In the genomic region with DNA sequence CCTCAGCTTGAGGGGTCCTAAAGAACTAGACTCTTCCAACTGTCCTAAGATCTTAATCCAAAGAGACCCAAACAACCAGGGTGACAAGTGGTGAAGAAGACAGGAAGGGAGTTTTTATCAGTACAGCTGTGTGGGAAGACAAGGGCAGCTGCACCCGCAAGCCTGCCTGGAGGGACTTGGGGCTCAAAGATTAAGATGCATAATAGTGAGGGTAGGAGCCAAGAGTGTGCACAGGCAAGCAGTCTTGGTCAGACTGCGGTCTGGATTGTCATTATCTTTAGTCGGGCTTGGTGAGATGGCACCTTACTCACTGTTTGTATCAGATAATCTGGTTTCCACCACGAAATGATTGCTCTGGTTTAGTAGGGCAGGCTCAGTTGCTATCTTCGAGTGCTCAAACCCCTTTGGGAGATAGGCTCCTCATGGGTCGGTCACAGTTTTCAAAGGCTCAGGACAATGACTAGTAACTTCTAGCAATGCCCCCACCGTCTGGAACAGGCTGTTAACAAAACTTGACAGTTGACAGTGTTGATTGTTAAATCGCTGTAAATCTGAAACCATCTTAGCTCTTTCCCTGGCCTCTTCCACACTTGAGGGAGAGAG, we compare ENCODE assay signal across 25 mouse cellular contexts.
DNase-seq lines count a peak whose midpoint lies in the region; ATAC-seq lines count a peak whose summit lies in the region.
"Had no signal": no experiment of that assay in that cellular context is flagged by ENCODE, and none has a peak within 500 bp of the region (broad histone marks: within the 10 kb centered on the region; RNA-seq: fewer than 3 reads in every experiment).

No protein-coding gene starts in this region.

- no peak overlapping the region for H3K9ac ChIP-seq in liver, embryonic 12.5 days
- no peak overlapping the region for H3K9ac ChIP-seq in midbrain, embryonic 11.5 days (ENCODE audit: low read length)
- H3K9ac ChIP-seq in forebrain, embryonic 14.5 days (ENCODE audit: low read length): no peak overlapping the region
- H3K9ac ChIP-seq: embryonic facial prominence, embryonic 15.5 days; forebrain, embryonic 15.5 days; heart, embryonic 13.5 days; limb, embryonic 13.5 days; lung, embryonic 14.5 days; midbrain, embryonic 12.5 days had no signal

- peaks cover 20% of the 10 kb centered on the region for H3K4me1 ChIP-seq in liver, embryonic 12.5 days
- H3K4me1 ChIP-seq in midbrain, embryonic 11.5 days (ENCODE audit: control insufficient read depth, insufficient read depth, low read length): peaks cover 3% of the 10 kb centered on the region; the same call in 1 of the 2 replicates
- no peaks in the 10 kb centered on the region for H3K4me1 ChIP-seq in forebrain, embryonic 14.5 days (ENCODE audit: control insufficient read depth, insufficient read depth, low read length)
- H3K4me1 ChIP-seq: forebrain, embryonic 15.5 days had no signal

- no peaks in the 10 kb centered on the region for H3K36me3 ChIP-seq in liver, embryonic 12.5 days
- H3K36me3 ChIP-seq in midbrain, embryonic 11.5 days (ENCODE audit: control insufficient read depth, insufficient read depth, low read length): no peaks in the 10 kb centered on the region
- H3K36me3 ChIP-seq in forebrain, embryonic 14.5 days (ENCODE audit: control insufficient read depth, insufficient read depth, low read length): no peaks in the 10 kb centered on the region
- H3K36me3 ChIP-seq: embryonic facial prominence, embryonic 15.5 days; forebrain, embryonic 15.5 days; heart, embryonic 13.5 days; limb, embryonic 13.5 days; midbrain, embryonic 12.5 days had no signal

- peak overlapping the region; percentile 23; the same call in 1 of the 2 replicates for H3K4me2 ChIP-seq in liver, embryonic 12.5 days
- no peak overlapping the region for H3K4me2 ChIP-seq in midbrain, embryonic 11.5 days
- no peak overlapping the region for H3K4me2 ChIP-seq in forebrain, embryonic 14.5 days (ENCODE audit: low read length)
- H3K4me2 ChIP-seq: embryonic facial prominence, embryonic 15.5 days; forebrain, embryonic 15.5 days; heart, embryonic 13.5 days; limb, embryonic 13.5 days; lung, embryonic 14.5 days; midbrain, embryonic 12.5 days had no signal

- peak; percentile 71 for DNase-seq in 416B (ENCODE audit: low read depth)
- DNase-seq in c-Kit-positive CD71-positive TER-119-negative erythroid progenitor cells, embryonic 14.5 days (ENCODE audit: low read depth): peak; percentile 33
- DNase-seq in heart, adult 8-10 months (ENCODE audit: low spot score): no peak
- DNase-seq in midbrain, embryonic 11.5 days (ENCODE audit: low spot score, missing footprints): no peak
- DNase-seq in forebrain, embryonic 14.5 days (ENCODE audit: low spot score): no peak
- no peak for DNase-seq in gastrocnemius, postnatal 10 days
- DNase-seq: adrenal gland, adult 2 months; cerebellum, adult 2 months; cerebellum, postnatal 25 days; heart, adult 18-20 months; heart, postnatal 4 days; kidney, postnatal 36 days; right cerebral cortex, postnatal 25 days; thymus, postnatal 14 days had no signal

- peaks cover 14% of the 10 kb centered on the region for H3K27me3 ChIP-seq in liver, embryonic 12.5 days (replicated peaks)
- H3K27me3 ChIP-seq in midbrain, embryonic 11.5 days (ENCODE audit: control insufficient read depth, insufficient read depth, low read length): peaks cover 6% of the 10 kb centered on the region
- H3K27me3 ChIP-seq in forebrain, embryonic 14.5 days (replicated peaks; ENCODE audit: control insufficient read depth, insufficient read depth, low read length): no peaks in the 10 kb centered on the region
- H3K27me3 ChIP-seq: embryonic facial prominence, embryonic 15.5 days; forebrain, embryonic 15.5 days; heart, embryonic 13.5 days; limb, embryonic 13.5 days had no signal

- H3K27ac ChIP-seq in liver, embryonic 12.5 days: no peak overlapping the region
- no peak overlapping the region for H3K27ac ChIP-seq in midbrain, embryonic 11.5 days (ENCODE audit: low read depth, low read length)
- no peak overlapping the region for H3K27ac ChIP-seq in forebrain, embryonic 14.5 days (ENCODE audit: low read depth, low read length)
- H3K27ac ChIP-seq: embryonic facial prominence, embryonic 15.5 days; forebrain, embryonic 15.5 days; heart, embryonic 13.5 days; hindbrain, postnatal 0 days; limb, embryonic 13.5 days; midbrain, embryonic 12.5 days had no signal

- whole genome bisulfite sequencing in liver, embryonic 12.5 days (ENCODE audit: insufficient replicate concordance): 23% methylated on average over 8 of the region's 8 CpGs
- WGBS in midbrain, embryonic 11.5 days: 68% methylated on average over 8 of the region's 8 CpGs
- WGBS in forebrain, embryonic 14.5 days: 83% methylated on average over 8 of the region's 8 CpGs

- H3K4me3 ChIP-seq in liver, embryonic 12.5 days: no peak overlapping the region
- H3K4me3 ChIP-seq in midbrain, embryonic 11.5 days (ENCODE audit: low read depth, low read length): no peak overlapping the region
- no peak overlapping the region for H3K4me3 ChIP-seq in forebrain, embryonic 14.5 days (ENCODE audit: low read depth, low read length)
- H3K4me3 ChIP-seq: embryonic facial prominence, embryonic 15.5 days; forebrain, embryonic 15.5 days; heart, embryonic 13.5 days; limb, embryonic 13.5 days; midbrain, embryonic 12.5 days had no signal

- no peaks in the 10 kb centered on the region for H3K9me3 ChIP-seq in liver, embryonic 12.5 days (replicated peaks)
- no peaks in the 10 kb centered on the region for H3K9me3 ChIP-seq in midbrain, embryonic 11.5 days (ENCODE audit: control insufficient read depth, low read length)
- H3K9me3 ChIP-seq in forebrain, embryonic 14.5 days (replicated peaks; ENCODE audit: control insufficient read depth, low read length): no peaks in the 10 kb centered on the region
- H3K9me3 ChIP-seq: embryonic facial prominence, embryonic 15.5 days; forebrain, embryonic 15.5 days; heart, embryonic 13.5 days; limb, embryonic 13.5 days; midbrain, embryonic 12.5 days had no signal

- ATAC-seq in liver, embryonic 12.5 days: peak; percentile 87
- ATAC-seq in megakaryocyte, adult 5-6 weeks (ENCODE audit: poor library complexity, severe bottlenecking): peak; percentile 18; the same call in 1 of the 2 replicates
- ATAC-seq in midbrain, embryonic 11.5 days (ENCODE audit: low FRiP score): no peak
- no peak for ATAC-seq in forebrain, embryonic 14.5 days
- ATAC-seq: CD4-positive, CD25-positive, alpha-beta regulatory T cell, adult 4 months; forebrain, embryonic 15.5 days; hindbrain, postnatal 0 days; intestine, embryonic 16.5 days had no signal

Comparison
In these comparisons a context has a peak if more than half of its experiments do, and no peak if none do; other contexts are left out.
1. DNase-seq: peak in 416B (single experiment) and c-Kit-positive CD71-positive TER-119-negative erythroid progenitor cells, embryonic 14.5 days (single experiment); none in heart, adult 8-10 months (single experiment), midbrain, embryonic 11.5 days (single experiment), forebrain, embryonic 14.5 days (single experiment) and gastrocnemius, postnatal 10 days (single experiment).
2. ATAC-seq: peak in liver, embryonic 12.5 days (single experiment) and megakaryocyte, adult 5-6 weeks (single experiment); none in midbrain, embryonic 11.5 days (single experiment) and forebrain, embryonic 14.5 days (single experiment).